Mouse (Mus musculus): Measurements from ENCODE around the gene Itpkb.

Gene Itpkb

DNA sequence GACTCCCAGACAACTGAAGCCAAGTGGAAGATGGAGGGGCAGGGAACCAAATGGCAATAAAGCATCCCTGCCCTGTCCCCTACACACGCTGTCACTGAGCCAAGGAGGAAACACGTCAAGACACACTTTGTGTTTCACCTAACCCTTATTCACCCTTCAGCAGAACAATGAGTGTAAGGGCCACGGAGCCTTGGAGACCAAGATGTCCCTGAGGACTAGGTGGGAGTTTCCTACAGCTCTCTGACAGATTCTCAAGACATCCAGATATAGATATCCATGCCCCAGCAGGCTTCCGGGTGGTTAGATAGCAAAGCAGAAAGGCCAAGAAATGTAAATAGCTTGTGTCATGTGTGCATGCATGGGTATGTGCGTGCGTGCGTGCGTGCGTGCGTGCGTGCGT, 63.6 kb downstream of the Itpkb start:
- DNase-seq (ENCODE audit: low read depth, low spot score): no peak

DNA sequence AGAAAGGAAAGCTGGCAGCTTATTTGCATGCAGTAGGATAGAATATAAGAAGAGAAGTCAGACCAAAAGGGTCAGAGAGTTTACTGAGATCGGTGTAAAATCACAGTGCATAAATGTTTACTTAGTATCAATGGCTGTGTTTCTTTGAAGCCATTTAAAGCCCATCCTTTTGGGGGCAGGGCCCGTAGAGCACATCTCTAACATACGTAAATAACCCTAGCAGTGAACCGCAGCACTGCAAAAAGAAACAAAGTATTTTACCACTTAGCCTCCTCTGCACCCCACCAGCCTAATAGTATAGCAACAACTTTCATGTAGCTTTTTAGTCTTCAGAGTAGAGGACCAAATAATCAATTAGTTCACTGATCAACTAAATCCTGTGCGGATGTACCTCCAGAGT, 67.4 kb downstream of the Itpkb start:
- DNase-seq (ENCODE audit: low read depth, low spot score): no peak

DNA sequence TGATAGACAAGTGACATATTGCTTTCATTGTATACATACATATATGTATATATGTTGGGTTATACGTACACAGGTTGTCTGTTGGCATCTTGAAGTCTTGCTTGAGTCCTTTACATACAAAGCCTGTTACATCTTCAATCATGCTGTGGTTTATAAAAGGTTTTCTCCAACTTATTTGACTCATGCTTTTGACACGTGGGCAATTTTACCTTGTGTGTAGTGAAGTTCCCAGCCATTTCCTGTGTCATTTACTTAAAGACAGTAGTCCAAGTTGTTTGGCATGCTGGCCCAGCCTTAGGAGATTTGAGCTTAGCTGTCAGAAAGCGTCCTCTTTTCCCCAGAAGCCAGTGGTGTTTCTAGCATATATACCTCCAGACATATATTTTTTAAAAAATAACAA, 68.2 kb downstream of the Itpkb start:
- no peak for DNase-seq (ENCODE audit: low read depth, low spot score)

DNA sequence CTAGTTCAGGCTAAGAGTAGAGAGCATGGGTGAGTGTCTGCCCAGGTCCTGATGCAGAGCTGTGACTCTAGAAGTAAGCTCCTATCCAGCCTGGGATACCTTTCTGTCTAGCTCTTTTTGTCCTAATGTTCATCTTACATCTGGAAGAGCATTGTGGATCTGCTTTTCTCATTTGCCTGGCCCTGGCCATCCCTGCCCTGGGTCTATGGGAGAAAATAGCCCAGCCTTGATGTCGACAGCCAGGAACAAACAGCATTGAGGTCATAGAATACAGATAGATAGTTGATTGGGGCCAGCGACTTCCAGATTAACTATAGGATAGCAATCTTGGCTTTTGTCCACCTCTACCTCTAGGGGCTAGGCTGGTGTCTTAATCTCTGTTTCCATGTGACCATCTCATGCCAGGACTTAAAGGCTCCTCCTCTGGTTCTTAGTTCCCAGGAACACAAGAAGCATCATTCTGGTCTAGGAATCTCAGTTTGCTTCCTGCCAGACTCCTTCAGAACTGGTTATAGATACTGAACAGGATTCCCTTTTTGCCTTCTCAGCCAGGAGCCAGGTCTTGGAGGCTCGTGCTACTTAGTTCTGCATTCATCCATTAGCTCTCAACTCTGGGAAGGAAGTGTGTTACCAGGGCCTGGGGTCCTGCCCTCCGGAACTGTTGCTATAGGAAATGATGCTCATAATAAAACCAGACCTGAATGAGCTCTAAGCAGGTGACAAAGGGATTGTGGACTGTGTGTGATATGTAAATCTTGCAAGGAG, 70.6 kb downstream of the Itpkb start:
- DNase-seq (ENCODE audit: low read depth, low spot score): no peak

DNA sequence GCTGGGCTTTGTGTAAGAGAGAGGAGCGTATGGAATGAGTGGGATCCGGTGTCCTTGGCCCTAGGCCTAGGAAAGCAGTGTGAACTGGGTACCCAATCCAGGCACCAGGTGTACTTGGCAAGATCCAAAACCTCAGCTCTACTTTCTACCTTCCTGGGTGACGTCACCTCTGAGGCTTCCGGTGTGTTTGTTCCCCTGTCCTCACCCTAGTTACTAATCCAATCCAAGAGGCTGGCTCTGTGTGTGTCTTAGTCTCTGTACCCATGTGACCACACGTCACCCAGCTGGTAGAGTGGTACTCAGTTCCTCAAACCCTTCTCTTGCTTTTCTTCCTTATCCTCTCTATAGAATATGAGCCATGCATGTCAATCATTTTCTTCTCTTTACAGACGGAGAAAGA, 71.4 kb downstream of the Itpkb start:
- no peak for DNase-seq (ENCODE audit: low read depth, low spot score)

DNA sequence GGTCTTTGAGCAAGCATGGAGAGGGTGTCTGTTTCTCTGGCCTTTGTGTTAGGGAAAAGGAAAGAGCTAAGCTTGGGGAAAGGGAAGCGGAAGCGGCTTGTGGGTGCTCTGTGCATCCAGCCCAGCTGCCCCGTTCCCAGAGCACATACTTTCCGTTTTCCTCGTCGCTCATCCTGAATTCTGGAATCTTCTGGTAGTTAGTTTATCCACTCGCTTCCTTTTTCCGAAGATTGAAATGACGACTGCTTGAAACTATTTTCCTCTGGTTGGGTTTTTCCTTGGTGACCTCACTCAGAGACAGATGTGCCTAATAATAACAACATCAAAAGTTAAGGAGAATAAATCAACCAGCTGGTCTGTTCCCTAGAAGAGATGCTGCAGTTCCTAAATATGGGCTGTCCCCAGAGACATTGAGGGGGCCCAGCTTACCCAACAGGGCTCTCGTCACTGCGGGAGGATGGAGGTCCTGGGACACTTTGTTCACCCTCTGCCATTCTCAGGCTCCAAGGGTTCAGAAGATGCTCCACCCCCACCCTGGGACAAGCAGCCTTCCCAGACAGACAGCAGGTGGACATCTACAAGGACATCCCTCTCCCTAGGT, 72.3 kb downstream of the Itpkb start:
- DNase-seq (ENCODE audit: low read depth, low spot score): no peak

DNA sequence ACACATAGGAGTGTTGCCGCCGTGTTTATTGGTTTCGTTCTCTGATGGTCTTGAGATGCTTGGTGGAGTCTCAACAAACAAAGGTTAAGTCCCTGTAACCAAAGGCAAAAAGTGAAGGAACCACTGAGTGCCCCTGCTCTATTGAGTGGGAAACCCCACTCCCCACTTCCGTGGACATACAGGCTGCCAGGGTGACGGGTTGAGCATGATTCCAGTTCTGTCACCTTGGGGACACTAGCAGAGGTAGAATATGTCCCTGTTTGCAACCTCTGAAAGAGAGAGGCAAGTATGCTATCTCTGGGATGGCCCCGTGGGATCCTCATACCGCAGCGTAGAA, 73.0 kb downstream of the Itpkb start:
- no peak for DNase-seq (ENCODE audit: low read depth, low spot score)

DNA sequence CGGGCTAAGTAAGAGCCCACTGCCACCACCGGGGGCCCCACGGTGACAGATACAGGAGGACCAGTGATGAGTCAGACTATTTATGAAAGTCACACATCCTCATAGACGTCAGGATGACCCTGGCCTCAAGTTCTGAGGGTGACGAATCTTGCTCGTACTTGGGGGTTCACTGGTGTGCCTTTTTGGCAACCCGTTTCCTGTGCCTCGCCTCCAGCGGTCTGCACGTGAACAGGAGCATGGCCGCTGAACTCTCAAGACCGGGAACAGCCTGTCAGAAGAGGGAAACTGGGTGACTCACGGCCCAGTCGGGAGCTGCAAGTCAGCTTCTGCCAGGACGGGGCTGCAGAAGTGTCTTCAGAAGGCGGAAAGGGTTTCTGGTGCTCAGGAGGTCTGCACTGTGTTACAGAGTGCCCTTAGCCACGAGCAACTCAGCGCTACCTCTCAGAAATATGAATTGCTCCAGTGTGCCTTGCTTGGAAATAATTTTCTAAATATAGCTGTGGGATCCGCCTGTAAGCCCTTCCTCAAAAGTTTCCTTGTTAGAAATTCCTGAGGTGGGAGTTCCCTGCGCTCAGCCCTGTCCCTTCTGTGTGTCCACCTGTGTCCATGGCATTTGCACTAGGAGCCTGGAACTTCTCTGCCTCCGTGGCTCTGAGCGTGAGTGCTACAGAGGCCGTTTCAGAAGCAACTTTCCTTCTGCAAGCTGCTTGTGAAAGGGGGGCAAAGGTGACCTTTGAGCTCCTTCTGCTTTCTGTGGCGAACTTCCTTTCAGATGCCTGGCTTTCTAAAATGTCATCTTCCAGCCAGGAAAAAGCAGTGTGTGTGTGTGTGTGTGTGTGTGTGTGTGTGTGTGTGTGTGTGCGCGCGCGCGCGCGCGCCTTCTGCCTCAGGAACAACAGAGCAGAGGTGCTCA, 73.7 kb downstream of the Itpkb start:
- DNase-seq (ENCODE audit: low read depth, low spot score): peak; percentile 53

DNA sequence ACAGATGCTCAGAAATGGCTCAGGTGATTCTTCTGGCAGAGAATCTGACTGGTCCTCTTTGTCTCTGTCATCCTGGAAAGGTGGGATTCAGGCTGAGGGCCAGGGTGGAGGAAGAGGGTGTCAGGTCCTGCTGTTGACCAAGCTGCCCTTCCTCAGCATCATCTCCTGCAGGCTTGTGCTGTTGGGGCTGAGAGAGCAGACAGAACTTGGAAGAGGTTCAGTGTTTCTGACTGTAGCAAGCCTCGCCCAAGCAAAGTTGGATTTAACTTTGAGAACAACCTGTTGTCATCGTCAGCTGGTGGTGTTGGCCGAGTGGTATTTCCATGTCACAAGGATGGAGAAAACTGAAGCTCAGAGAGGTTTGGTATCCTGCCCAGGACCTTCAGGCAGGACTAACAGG, 74.4 kb downstream of the Itpkb start:
- DNase-seq (ENCODE audit: low read depth, low spot score): no peak

DNA sequence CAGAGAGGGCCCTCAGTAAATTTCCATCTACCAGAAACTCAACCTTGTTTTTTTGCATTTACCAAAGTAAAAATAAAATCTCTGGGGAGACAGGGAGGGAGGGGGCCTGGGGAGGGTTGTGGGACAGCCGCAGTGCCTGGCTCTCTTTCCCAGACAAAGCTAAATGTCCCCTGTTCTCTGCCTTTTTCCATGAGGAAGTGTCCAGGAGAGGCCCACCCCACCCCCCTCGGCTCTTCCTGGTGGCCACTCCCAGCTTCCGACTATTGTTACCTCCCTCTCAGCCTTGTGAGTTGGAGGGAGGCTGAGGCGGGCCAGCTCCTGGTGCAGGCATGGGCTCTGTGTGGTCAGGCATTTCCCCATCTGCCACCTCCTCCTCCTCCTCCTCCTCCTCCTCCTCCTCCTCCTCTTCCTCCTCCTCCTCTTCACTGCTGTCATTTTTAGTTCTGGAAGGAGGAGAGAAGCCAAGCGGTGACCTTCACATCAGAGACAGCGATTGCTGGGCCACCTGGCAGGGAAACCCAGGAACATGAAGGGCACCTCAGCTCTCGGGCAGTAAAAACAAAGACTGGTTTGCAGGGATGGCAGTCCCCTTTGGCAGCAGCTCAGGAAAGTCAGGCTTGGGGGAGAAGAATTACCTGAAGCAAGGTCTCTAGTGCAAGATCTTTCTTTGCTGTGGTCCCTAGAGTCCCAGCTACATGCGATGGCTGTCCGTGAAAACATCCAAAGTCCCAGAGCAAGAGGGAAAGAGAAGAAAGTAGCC, 75.5 kb downstream of the Itpkb start:
- DNase-seq (ENCODE audit: low read depth, low spot score): no peak

DNA sequence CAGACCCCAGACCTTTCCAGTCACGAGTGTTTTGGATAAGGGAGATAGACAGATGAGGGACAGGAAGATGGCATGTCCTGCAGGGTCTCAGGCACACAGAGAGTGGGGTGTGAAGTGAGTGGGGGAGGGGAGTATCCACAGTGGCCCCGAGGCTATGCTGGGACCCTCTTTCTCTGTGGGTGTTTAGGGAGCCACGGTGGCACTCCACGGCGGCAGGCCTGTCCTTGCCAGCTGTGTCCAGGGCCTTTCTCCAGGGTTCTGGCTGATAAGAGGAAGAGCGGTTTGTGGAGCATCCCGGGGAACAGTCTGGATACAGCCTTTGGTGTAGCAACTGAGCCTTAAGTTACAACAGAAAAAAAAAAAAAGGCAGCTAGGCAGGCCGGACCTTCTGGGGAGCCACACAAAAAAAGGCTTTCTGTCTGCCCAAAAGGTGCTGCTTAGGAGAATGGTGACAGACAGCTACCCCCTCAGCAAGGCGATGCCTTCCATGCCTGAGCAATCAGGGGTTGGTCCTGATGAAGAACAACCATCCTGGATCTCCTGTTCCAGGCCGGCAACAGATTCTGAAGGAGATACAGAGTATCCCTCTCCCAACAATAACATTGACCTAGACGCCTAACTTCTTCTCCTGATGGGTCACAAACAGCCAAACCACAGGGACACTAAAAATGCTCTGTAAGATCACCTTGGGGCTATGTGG, 76.2 kb downstream of the Itpkb start:
- DNase-seq (ENCODE audit: low read depth, low spot score): no peak

DNA sequence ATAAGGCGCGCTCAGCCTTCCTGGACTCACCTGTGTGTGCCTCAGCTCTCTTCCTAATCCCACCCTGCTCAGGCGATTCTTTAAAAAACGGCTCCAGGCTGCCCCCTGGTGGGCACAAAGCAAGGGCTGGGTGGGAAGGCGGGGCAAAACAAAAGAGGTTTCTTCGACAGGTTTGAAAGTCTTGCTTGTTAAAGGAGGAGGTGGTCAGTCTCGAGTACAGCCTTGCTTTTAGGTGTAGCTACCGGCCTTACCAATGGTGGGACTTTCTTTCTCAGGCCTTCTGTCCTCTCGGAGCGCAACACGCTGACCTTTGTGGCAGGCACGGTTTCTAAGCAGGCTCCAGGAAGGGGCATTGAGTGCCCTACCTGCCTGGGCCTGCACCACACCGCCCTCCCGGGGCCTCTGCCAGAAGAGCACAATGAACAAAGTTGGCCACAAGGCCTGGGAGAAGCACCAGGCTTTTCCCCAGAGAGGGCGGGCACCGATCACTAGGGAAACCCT, 76.9 kb downstream of the Itpkb start:
- peak; percentile 79 for DNase-seq (ENCODE audit: low read depth, low spot score)

DNA sequence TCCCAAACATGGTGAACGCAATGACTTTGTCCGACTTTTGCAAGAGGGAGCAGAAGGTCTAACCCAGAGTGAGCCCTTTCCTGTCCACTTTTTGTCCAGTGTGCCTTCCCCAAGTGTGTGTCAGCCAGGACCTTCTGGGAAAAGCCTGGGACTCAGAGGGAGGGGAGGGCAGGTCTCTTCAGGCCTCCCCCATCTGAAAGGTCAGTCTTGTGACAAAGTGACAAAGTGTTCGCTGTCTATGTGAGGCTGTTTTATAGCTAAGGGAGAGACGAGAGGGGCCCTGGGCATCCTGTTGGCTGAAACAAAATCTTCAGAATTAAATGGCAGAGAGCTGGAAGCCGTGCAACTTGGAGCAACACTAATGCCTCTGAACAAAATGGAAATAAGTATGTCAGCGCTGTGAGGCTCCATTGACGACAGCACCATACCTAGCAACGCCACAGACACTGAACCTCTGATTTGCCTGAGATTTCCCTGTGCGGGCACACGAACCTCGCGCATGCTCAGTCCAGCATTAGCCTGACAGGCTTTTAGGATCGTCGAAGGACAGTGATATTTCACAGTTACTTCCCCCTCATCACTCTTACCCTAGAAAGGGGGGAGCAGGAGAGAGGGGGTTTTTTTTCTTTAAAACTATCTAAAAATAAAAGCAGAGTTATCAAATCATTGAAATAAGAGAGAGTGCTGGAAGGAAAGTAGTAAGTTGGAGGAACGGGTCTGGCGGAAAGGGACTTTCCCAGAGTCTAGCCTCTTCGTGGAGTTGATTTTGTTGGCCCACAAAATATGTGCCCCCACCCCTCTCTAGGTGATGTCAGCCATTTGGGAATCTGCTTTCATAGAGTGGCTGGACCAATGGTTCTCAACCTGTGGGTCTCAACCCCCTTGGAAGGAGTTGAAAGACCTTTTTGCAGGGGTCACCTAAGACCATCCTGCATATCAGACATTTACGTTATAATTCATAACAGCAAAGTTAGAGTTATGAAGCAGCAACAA, 77.7 kb downstream of the Itpkb start:
- DNase-seq (ENCODE audit: low read depth, low spot score): peak; percentile 61

DNA sequence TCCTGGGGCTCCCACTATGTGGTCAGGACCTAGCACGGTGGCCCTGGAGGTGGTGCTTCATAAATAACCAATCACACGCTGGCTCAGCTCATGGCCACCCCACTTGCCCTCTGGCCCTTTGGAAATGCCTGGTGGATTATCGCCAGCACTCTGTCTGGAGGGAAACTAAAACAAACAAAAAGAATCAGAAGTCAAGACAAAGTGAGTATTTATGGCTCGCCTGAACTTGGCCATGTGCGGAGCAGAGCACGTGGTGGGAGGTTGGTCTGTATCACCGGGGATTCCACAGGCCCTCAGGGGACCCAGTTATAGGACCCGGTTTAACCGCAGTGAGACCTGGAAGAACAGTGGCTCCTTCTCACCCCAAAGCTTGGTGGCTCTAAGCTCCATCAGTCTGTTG, 78.5 kb downstream of the Itpkb start:
- no peak for DNase-seq (ENCODE audit: low read depth, low spot score)

DNA sequence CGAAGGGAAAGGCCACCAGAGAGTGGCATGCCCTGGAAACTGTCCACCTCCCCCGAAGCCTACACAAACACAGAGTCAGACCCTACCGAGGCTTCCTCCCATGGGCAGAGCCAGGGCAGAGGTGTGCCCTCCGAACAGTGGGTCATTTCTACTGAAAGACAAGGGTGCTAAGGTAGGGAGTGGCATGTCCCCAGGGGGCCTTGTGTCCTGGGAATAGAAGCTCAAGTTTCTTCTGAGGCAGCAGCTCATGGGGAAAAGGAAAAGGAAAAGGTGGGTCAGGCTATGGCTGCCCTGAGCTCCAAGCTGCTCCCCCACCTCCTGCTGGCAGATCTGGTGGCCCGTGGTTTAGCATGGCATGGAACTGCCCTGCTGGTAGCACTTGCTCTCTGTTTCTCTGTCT, 79.5 kb downstream of the Itpkb start:
- no peak for DNase-seq (ENCODE audit: low read depth, low spot score)

DNA sequence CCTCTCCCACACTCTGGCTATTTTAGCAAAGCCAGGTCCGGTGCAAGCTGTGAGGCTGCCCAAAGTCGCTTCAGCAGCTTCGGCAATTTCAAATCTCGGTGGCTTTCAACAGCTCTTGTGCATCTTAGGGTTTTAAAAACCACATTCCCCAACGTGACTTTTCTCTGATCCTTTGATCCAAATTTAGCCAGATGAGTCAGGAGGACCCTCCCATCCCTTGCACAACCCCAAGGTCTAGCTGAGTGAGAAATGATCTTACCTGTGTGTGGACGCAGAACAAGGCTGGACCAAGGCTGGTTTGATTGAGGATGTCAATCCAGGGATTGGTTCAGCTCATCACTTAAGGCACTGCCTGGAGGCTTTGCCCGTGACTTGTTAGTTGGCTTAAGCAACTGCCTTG, 80.0 kb downstream of the Itpkb start:
- no peak for DNase-seq (ENCODE audit: low read depth, low spot score)

DNA sequence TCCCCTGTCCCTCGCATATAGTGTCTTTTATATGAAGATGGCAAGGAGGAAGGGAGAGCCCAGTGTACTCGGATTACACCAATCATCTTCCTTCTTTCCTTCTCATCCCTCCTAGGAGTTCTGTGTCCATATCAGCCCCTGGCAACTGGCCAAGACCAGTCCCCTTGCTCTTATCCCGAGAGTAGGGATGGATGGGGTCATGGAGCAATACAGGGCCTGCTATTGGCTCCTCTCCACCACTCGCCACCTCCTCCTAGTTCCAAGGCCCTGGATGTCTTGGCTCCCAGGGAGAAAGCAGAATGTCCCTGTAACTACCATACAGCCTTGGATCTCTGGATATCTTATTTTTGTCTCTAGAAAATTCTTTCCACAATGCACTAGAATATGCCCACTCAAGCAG, 84.8 kb downstream of the Itpkb start:
- DNase-seq (ENCODE audit: low read depth, low spot score): no peak

DNA sequence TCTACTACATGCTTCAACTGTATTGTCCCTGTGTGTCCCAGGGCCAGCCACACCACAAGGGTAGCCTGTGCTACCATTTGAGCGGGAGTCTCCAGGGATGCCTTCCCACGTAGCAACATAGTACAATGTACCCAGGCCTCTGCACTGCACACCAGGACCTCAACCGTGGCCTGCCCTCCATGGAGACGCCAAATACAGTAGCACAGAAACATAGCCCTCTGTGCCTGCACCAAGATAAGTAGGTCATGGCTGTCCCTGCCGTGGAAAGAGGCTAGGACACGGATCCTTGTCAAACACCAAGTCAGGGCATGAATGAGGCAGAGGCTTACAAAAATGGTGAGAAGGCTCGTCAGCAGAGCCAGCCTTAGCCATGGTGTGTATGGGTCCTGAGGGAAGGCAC, 85.6 kb downstream of the Itpkb start:
- no peak for DNase-seq (ENCODE audit: low read depth, low spot score)

DNA sequence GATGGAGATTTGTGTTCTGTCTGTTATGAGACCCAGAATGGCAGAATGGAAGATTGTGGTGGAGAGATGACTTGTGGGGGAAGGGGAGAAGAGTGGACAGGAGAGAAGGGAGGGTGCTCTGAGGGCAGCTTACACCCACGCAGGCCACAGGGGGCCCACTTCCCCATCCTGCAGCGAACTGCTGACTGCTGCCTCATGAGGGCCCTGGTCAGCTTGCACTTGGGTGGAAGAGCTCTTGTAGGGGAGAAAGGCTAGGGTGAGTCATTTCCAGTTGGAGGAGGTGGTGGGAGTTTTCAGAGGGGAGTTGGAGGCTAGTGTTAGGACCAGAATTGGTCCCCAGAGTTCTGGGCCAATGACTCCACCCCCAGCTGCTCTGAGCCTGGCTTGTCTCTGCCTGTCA, 86.8 kb downstream of the Itpkb start:
- DNase-seq (ENCODE audit: low read depth, low spot score): no peak

DNA sequence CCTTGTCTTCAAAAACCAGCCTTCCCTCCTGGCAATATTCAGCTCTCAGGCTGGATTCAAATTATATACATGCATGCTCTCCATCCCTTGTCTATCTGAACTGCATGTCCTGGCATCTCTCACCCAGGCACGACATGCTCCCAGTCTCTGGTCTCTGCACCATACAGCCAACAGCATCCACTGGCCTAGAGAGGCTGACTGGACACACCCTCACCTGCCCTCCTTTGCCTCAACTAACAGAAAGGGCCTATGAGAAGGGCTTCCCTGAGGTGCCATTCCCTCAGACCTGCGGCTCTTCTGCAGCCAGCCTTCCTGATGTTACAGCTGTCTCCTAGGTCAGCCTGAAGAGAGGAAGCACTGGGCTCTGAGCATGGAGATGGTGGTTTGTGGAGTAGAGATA, 88.8 kb downstream of the Itpkb start:
- no peak for DNase-seq (ENCODE audit: low read depth, low spot score)

Data from brain, adult 2 months (tissue).